Mouse (Mus musculus): ENCODE data around the gene Phyhd1.

DNA sequence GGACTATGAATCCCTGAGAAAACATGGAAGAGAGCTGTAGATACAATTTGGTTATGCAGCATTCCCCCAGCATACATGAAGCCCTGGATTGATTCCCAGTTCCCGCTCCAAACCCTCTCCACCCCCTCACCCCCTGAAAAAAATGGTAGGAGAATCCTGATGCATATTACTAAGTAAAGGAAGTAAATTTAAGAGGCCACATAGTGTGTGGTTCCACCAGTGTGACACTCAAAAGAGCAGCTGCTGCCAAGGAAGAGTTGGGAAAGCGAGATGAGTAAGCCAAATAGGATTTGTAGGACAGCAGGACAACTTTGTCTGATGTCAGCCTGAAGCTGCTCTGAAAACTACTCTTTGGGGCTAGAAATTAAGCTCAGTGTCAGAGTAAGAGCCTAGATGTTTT lies 45.5 kb downstream of the Phyhd1 start:
- TF ChIP-seq POLR2A (IDR thresholded peaks at IDR 0.05; ENCODE audit: borderline replicate concordance, extremely low read depth, low read depth, low read length): no peak
- TF ChIP-seq CTCF (IDR thresholded peaks at IDR 0.05; ENCODE audit: insufficient read depth, low read length): no peak
